Mouse (Mus musculus): ENCODE measurements at regions not wholly inside any gene's neighbourhood (a gene's known extent, or its start where the extent isn't known, plus 50 kb on each side); places are given as distances from the start of the nearest gene placed in this dataset.

GRCm38 (mm10) chr19:26051478-26052215 lies 379.4 kb downstream of the Dmrt2 start:
- Histone ChIP-seq H3K27me3 (no peaks in the 10 kb centered on the region), H3K9me3 (no peaks in the 10 kb centered on the region), H3K4me1 (replicated peaks) (no peaks in the 10 kb centered on the region), H3K9ac (no peak overlapping the region), H3K4me3 (no peak overlapping the region), H3K4me2 (no peak overlapping the region), H3K36me3 (no peaks in the 10 kb centered on the region), H3K27ac (replicated peaks) (no peak overlapping the region)
- no peak for ATAC-seq (ENCODE audit: low FRiP score, low read depth)
- 47% methylated on average over 9 of the region's 9 CpGs for WGBS

GRCm38 (mm10) chr19:26059668-26060067 lies 387.5 kb downstream of the Dmrt2 start:
- Histone ChIP-seq H3K9me3 (no peaks in the 10 kb centered on the region), H3K4me2 (no peak overlapping the region), H3K36me3 (no peaks in the 10 kb centered on the region), H3K4me1 (replicated peaks) (no peaks in the 10 kb centered on the region), H3K27me3 (no peaks in the 10 kb centered on the region), H3K9ac (no peak overlapping the region), H3K4me3 (no peak overlapping the region), H3K27ac (replicated peaks) (no peak overlapping the region)
- no peak for ATAC-seq (ENCODE audit: low FRiP score, low read depth)
- 93% methylated on average over 2 of the region's 2 CpGs for WGBS

GRCm38 (mm10) chr19:26068553-26068952 lies 396.3 kb downstream of the Dmrt2 start:
- ATAC-seq (ENCODE audit: low FRiP score, low read depth): no peak
- H3K4me2 ChIP-seq: no peak overlapping the region
- H3K9me3 ChIP-seq: no peaks in the 10 kb centered on the region
- no peaks in the 10 kb centered on the region for H3K36me3 ChIP-seq
- 66% methylated on average over 2 of the region's 2 CpGs for WGBS
- no peak overlapping the region for H3K27ac ChIP-seq (replicated peaks)
- no peak overlapping the region for H3K9ac ChIP-seq
- no peak overlapping the region for H3K4me3 ChIP-seq
- H3K27me3 ChIP-seq: no peaks in the 10 kb centered on the region
- H3K4me1 ChIP-seq (replicated peaks): no peaks in the 10 kb centered on the region

GRCm38 (mm10) chr19:26069908-26070307 lies 397.7 kb downstream of the Dmrt2 start:
- no peaks in the 10 kb centered on the region for H3K36me3 ChIP-seq
- no peaks in the 10 kb centered on the region for H3K9me3 ChIP-seq
- ATAC-seq (ENCODE audit: low FRiP score, low read depth): no peak
- no peak overlapping the region for H3K4me2 ChIP-seq
- WGBS: 89% methylated on average over 3 of the region's 3 CpGs
- no peak overlapping the region for H3K9ac ChIP-seq
- no peaks in the 10 kb centered on the region for H3K4me1 ChIP-seq (replicated peaks)
- no peak overlapping the region for H3K27ac ChIP-seq (replicated peaks)
- no peak overlapping the region for H3K4me3 ChIP-seq
- H3K27me3 ChIP-seq: no peaks in the 10 kb centered on the region

- H3K4me1 ChIP-seq (replicated peaks): no peaks in the 10 kb centered on the region
- no peak overlapping the region for H3K27ac ChIP-seq (replicated peaks)
- 84% methylated on average over 3 of the region's 3 CpGs for WGBS
- no peaks in the 10 kb centered on the region for H3K36me3 ChIP-seq
- ATAC-seq (ENCODE audit: low FRiP score, low read depth): no peak
- H3K9ac ChIP-seq: no peak overlapping the region
- no peaks in the 10 kb centered on the region for H3K9me3 ChIP-seq
- H3K4me3 ChIP-seq: no peak overlapping the region
- H3K4me2 ChIP-seq: no peak overlapping the region
- H3K27me3 ChIP-seq: no peaks in the 10 kb centered on the region
These were observed 416.1 kb downstream of the Dmrt2 start for GRCm38 (mm10) chr19:26088318-26088717.

GRCm38 (mm10) chr19:26091386-26091785 lies 419.2 kb downstream of the Dmrt2 start:
- no peak for ATAC-seq (ENCODE audit: low FRiP score, low read depth)
- H3K9ac ChIP-seq: no peak overlapping the region

GRCm38 (mm10) chr19:26093844-26094243 lies 421.6 kb downstream of the Dmrt2 start:
- no peak for ATAC-seq (ENCODE audit: low FRiP score, low read depth)
- WGBS: 74% methylated on average over 1 of the region's 1 CpGs

More at GRCm38 (mm10) chr19:26091386-26091785, 419.2 kb downstream of the Dmrt2 start:
- no peak overlapping the region for H3K4me2 ChIP-seq
- H3K27me3 ChIP-seq: no peaks in the 10 kb centered on the region
- no peaks in the 10 kb centered on the region for H3K9me3 ChIP-seq
- no peaks in the 10 kb centered on the region for H3K4me1 ChIP-seq (replicated peaks)
- H3K27ac ChIP-seq (replicated peaks): no peak overlapping the region
- 78% methylated on average over 8 of the region's 8 CpGs for WGBS
- H3K4me3 ChIP-seq: no peak overlapping the region
- no peaks in the 10 kb centered on the region for H3K36me3 ChIP-seq

GRCm38 (mm10) chr19:26114326-26114725 lies 442.1 kb downstream of the Dmrt2 start:
- ATAC-seq (ENCODE audit: low FRiP score, low read depth): no peak
- WGBS: 89% methylated on average over 6 of the region's 6 CpGs
- no peaks in the 10 kb centered on the region for H3K27me3 ChIP-seq
- H3K4me3 ChIP-seq: no peak overlapping the region
- H3K9ac ChIP-seq: no peak overlapping the region
- H3K27ac ChIP-seq (replicated peaks): no peak overlapping the region
- H3K36me3 ChIP-seq: no peaks in the 10 kb centered on the region
- H3K9me3 ChIP-seq: no peaks in the 10 kb centered on the region
- H3K4me1 ChIP-seq (replicated peaks): no peaks in the 10 kb centered on the region
- H3K4me2 ChIP-seq: no peak overlapping the region

More at GRCm38 (mm10) chr19:26093844-26094243, 421.6 kb downstream of the Dmrt2 start:
- Histone ChIP-seq H3K4me3 (no peak overlapping the region), H3K9me3 (no peaks in the 10 kb centered on the region), H3K4me1 (replicated peaks) (no peaks in the 10 kb centered on the region), H3K27me3 (no peaks in the 10 kb centered on the region), H3K27ac (replicated peaks) (no peak overlapping the region), H3K9ac (no peak overlapping the region), H3K4me2 (no peak overlapping the region), H3K36me3 (no peaks in the 10 kb centered on the region)

GRCm38 (mm10) chr19:26128423-26128822 lies 456.2 kb downstream of the Dmrt2 start:
- Histone ChIP-seq H3K4me2 (no peak overlapping the region), H3K27ac (replicated peaks) (no peak overlapping the region)
- 71% methylated on average over 2 of the region's 2 CpGs for WGBS

GRCm38 (mm10) chr19:26134385-26134784 lies 462.2 kb downstream of the Dmrt2 start:
- Histone ChIP-seq H3K4me3 (no peak overlapping the region), H3K36me3 (no peaks in the 10 kb centered on the region), H3K9ac (no peak overlapping the region), H3K4me2 (no peak overlapping the region), H3K27me3 (no peaks in the 10 kb centered on the region), H3K4me1 (replicated peaks) (no peaks in the 10 kb centered on the region), H3K27ac (replicated peaks) (no peak overlapping the region), H3K9me3 (no peaks in the 10 kb centered on the region)
- no peak for ATAC-seq (ENCODE audit: low FRiP score, low read depth)
- WGBS: 95% methylated on average over 4 of the region's 4 CpGs

More at GRCm38 (mm10) chr19:26128423-26128822, 456.2 kb downstream of the Dmrt2 start:
- Histone ChIP-seq H3K9ac (no peak overlapping the region), H3K9me3 (no peaks in the 10 kb centered on the region), H3K27me3 (no peaks in the 10 kb centered on the region), H3K4me1 (replicated peaks) (no peaks in the 10 kb centered on the region), H3K36me3 (no peaks in the 10 kb centered on the region), H3K4me3 (no peak overlapping the region)
- no peak for ATAC-seq (ENCODE audit: low FRiP score, low read depth)

- Histone ChIP-seq H3K9me3 (no peaks in the 10 kb centered on the region), H3K27me3 (no peaks in the 10 kb centered on the region), H3K36me3 (no peaks in the 10 kb centered on the region), H3K4me2 (no peak overlapping the region), H3K4me1 (replicated peaks) (no peaks in the 10 kb centered on the region), H3K4me3 (no peak overlapping the region), H3K27ac (replicated peaks) (no peak overlapping the region), H3K9ac (no peak overlapping the region)
- ATAC-seq (ENCODE audit: low FRiP score, low read depth): no peak
- WGBS: 46% methylated on average over 2 of the region's 2 CpGs
These were observed 463.3 kb downstream of the Dmrt2 start for GRCm38 (mm10) chr19:26135398-26136104.

- 70% methylated on average over 2 of the region's 2 CpGs for WGBS
- Histone ChIP-seq H3K9ac (no peak overlapping the region), H3K4me1 (replicated peaks) (no peaks in the 10 kb centered on the region), H3K27me3 (no peaks in the 10 kb centered on the region), H3K4me2 (no peak overlapping the region), H3K4me3 (no peak overlapping the region), H3K27ac (replicated peaks) (no peak overlapping the region), H3K36me3 (no peaks in the 10 kb centered on the region), H3K9me3 (no peaks in the 10 kb centered on the region)
- ATAC-seq (ENCODE audit: low FRiP score, low read depth): no peak
These were observed 464.2 kb upstream of the Smarca2 start for GRCm38 (mm10) chr19:26140647-26141046.
